Mouse (Mus musculus): Measurements from ENCODE around the gene Olfr606.
"Not testable (repeated sequence)": the region's sequence is repeated elsewhere in the genome, so short reads cannot be mapped to it uniquely, and the experiment has no call there.

Olfr606 gene

DNA sequence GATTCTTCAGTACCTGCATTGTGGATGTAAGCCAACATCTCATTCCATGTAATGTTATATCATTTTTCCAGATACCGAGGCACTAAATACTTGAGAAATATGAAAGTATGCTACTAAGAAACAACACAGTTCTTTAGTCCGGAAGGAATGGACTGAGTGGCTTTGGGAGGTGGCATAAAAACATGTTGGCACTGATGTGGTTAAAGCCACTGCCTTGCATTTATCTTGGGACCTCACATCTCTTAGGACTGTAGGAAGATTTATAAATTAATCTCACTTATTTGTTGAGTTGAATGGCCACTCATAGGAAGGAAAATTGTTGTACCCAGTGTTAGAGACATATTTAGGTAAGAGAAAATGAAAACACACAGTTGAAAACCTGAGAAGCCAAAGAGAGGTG, at the start of gene Olfr606:
TSS of gene Olfr606 (plus strand) at position 301 of the 400 bp plus-strand sequence.
- DNase-seq (ENCODE audit: low read depth, low spot score): no peak

DNA sequence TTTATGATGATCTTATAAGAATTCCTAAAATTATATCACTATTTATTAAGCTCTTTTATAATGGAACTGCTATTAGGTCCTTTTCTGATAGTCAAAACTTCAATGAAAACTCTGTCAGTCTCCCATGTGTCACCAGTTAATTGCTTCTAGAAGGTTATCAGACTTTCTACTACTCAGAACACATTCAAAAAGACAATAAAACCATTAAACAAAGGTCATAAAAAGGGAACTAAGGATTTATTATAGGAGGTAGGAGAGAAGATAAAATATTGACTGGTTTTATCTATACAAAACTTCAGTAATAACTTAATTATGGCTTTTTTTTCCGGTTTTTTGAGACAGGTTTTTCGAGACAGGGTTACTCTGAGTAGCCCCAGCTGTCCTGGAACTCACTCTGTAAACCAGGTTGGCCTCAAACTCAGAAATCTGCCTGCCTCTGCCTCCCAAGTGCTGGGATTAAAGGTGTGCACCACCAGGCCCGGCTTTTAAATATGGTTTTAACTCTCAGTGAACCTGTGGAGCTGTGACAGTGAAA, 42.3 kb upstream of the Olfr606 start:
- DNase-seq (ENCODE audit: low read depth, low spot score): not testable (repeated sequence)

DNA sequence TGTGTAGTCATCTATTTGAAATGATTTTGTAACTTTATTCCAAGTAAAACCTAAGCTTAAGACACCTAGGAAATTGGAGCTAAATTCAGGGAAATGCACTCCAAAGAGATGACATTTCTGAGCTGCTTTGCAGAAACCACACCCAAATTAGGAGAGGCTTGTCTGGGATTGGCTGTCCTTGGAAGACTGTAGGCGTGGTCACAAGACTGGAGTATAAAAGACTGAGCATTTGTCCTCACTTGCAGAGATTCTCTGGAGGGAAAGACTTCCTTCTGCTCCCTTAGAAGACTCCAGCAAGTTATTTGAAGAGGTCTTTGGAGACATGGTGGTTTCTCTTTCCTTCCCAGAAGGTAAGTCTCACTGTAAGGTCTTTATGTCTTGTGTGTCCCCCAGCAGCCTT, 34.1 kb upstream of the Olfr606 start, which contains the start of gene Usp17lc:
TSS of gene Usp17lc (plus strand) at position 301 of the 400 bp plus-strand sequence.
- not testable (repeated sequence) for DNase-seq (ENCODE audit: low read depth, low spot score)

DNA sequence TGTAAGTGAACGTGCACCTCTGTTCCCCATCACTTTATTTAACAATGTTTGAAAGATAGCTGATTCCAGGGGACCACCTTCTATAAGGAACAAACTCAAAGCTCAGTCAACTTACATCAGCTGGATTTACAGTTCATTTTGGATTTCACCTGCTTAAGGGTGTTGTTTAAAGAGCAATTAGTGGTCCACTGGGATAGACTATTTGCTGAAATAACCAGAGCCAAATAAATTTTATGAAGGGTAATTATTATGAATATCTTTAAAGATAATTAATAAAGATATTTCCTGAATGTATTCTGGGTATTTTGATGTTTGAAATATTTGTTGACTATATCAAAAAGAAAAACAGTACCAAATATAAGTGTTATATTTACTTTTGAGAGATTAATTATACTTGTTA, 3.5 kb upstream of the Olfr606 start, which contains the start of gene Olfr605:
TSS of gene Olfr605 (minus strand) at position 101 of the 400 bp plus-strand sequence.
- no peak for DNase-seq (ENCODE audit: low read depth, low spot score)

DNA sequence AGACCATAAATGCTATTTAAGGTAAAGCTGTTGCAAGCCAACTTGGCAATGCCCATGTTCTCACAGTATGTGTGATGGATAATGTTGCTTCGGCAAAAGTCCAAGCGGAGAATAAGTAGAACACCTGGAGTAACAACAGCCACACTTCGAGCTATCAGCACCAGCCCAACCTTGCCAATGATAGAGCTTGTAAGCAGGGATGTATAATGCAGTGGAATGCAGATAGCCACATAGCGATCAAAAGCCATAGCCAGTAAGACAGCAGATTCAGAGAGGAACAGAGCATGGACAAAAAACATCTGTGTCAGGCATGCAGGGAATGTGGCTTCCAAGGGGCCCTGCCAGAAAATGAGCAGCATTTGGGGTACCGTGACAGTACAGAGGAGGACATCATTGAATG, 11.7 kb downstream of the Olfr606 start:
- no peak for DNase-seq (ENCODE audit: low read depth, low spot score)

DNA sequence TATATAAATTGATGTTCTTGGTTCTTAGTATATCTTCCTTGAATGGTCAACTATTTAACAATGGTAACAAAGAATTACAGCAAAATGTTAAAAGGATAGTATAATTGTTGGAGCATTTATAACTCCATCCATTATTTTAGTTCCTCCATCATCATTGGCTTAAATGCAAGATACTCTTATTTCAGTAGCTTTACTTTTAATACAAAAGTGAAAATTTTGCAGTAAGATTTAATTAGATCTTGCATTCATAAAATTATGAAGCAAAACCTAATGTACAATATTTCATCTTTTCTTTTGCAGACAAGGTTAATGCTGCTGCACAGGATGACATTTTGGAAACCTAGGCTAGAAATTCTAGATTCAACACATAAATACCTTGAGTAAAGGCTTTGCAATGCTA, 20.7 kb downstream of the Olfr606 start, which contains the start of gene Olfr608:
TSS of gene Olfr608 (plus strand) at position 301 of the 400 bp plus-strand sequence.
- DNase-seq (ENCODE audit: low read depth, low spot score): no peak

DNA sequence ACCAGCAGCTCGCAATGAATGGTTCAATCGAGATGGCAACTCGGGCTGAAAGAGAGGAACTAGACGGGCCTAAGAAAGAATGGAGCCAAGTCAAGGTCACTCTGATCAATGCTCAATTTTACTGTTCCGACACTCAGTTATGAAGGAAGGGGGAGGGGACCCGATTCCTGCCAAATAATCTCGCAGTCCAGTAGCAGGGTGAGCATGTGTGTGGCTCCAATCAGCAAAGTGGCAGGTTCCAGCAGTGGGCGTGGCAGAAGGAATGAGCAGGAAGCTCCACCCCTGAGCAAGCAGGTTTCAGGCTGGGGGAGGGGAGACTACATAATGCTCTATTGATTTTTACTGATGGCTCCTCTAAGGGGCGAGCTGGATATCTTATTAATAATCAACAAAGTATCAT, 28.3 kb downstream of the Olfr606 start:
- not testable (repeated sequence) for DNase-seq (ENCODE audit: low read depth, low spot score)

DNA sequence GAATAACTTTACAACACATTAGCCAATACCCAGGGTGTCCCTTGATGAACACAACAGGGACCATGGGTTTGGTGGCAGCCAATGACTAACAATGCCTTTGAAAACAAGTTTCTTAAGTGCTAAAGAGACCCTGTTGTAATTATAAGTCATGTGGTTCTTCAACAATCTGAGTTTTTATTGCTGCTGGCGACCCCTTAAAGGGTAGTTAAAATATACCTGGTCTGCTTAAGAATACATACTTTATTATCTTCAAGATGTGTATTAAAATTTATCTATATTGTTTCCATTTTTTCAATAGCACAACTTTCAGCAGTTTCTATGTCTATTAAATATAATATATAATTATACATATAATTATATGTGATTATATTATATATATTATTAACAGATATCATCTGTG, 49.1 kb downstream of the Olfr606 start, which contains the start of gene Olfr609:
TSS of gene Olfr609 (minus strand) at position 101 of the 400 bp plus-strand sequence.
- DNase-seq (ENCODE audit: low read depth, low spot score): no peak
